Mouse (Mus musculus) hindbrain, postnatal 0 days (tissue): ENCODE results near the gene Bysl. TPM values are rescaled to one million over a fixed set of nuclear protein-coding genes. Genes with fewer than 3 reads are reported as not detected.
"Not testable (repeated sequence)": the region's sequence is repeated elsewhere in the genome, so short reads cannot be mapped to it uniquely, and the experiment has no call there.

Experiments
- ATAC-seq: fragments of 200-750 bp; cut with Nextera tagmentation; 2 replicates; pipeline ENCODE4 v1.8.0; 2017; ENCODE audit warnings: mild to moderate bottlenecking, moderate TSS enrichment, moderate library complexity
- DNase-seq: peaks from one replicate; pipeline ENCODE4 v3.0.0-alpha.2; 2015; ENCODE audit warnings: low spot score
- H3K27ac ChIP-seq: fragments of 300-500 bp; sonication (generic); 2 replicates; pipeline ENCODE4 v1.5.1; 2014; ENCODE audit warnings: mild to moderate bottlenecking
- H3K27me3 ChIP-seq: fragments of 300-500 bp; sonication (generic); 2 replicates; pipeline ENCODE4 v1.6.1; 2014; ENCODE audit warnings: low read length, mixed read lengths; ENCODE audit not compliant: insufficient read depth
- H3K36me3 ChIP-seq: fragments of 300-500 bp; sonication (generic); 2 replicates; pipeline ENCODE4 v1.6.1; 2014; ENCODE audit warnings: low read length, mixed read lengths; ENCODE audit not compliant: insufficient read depth
- H3K4me1 ChIP-seq: fragments of 300-500 bp; sonication (generic); 2 replicates; pipeline ENCODE4 v1.6.1; 2014; ENCODE audit warnings: antibody characterized with exemption, low read length, mixed read lengths; ENCODE audit not compliant: insufficient read depth
- H3K4me2 ChIP-seq: fragments of 300-500 bp; sonication (generic); 2 replicates; pipeline ENCODE4 v1.6.1; 2014; ENCODE audit warnings: low read depth, mild to moderate bottlenecking, low read length, moderate library complexity, mixed read lengths
- H3K4me3 ChIP-seq: fragments of 300-500 bp; sonication (generic); 2 replicates; pipeline ENCODE4 v1.5.1; 2014; ENCODE audit warnings: low read length
- H3K9ac ChIP-seq: fragments of 300-500 bp; sonication (generic); replicated peaks from 2 replicates; pipeline ENCODE4 v1.6.1; 2014; ENCODE audit warnings: mild to moderate bottlenecking, low read length, moderate library complexity, mixed read lengths
- H3K9me3 ChIP-seq: fragments of 300-500 bp; sonication (generic); 2 replicates; pipeline ENCODE4 v1.6.1; 2016; ENCODE audit warnings: low read length, mixed read lengths
- CTCF ChIP-seq: IDR thresholded peaks from 2 replicates; pipeline ENCODE4 v1.5.1; 2016; ENCODE audit warnings: antibody characterized with exemption, control low read depth, low read depth
- WGBS: fragments of 180-500 bp; shearing (Covaris S2); extraction: QIAGEN DNeasy Blood & Tissue Kit; methylation state at CpG from one replicate; pipeline ENCODE4 v1.1.7; 2014; 5-methylcytosine and 5-hydroxymethylcytosine counted together
- polyA plus RNA-seq: library from polyadenylated mRNA; unstranded; fragments of >200 nt; fragmentation: Nextera tagmentation; extraction: Ambion mirVana; gene quantifications from 2 replicates; pipeline ENCODE4 v1.2.1, GENCODE M21; 2015
- total RNA-seq: library from RNA; depleted of rRNA; stranded (reverse); fragments of >200 nt; gene quantifications from 2 replicates; pipeline ENCODE4 v1.2.3, GENCODE M21; 2014; rRNA removed

Gene Bysl
- total RNA-seq (20.2 and 25.7 TPM in 2 replicates), polyA plus RNA-seq (25.3 and 27.1 TPM in 2 replicates)

GRCm38 (mm10) chr17:47610849-47611660, at the start of gene Bysl, which contains the start of the genes Med20 and Gm20517:
TSS of gene Bysl (minus strand) at chr17:47611492.
TSS of gene Med20 (plus strand) at chr17:47611582.
TSS of gene Gm20517 (plus strand) at chr17:47611589.
- no peaks in the 10 kb centered on the region for H3K9me3 ChIP-seq
- peak; percentile 96 for ATAC-seq
- H3K27ac ChIP-seq, result peak within 1 kb of the TSS; percentile 85
- H3K4me2 ChIP-seq, result peak within 1 kb of the TSS; percentile 96
- H3K4me3 ChIP-seq, result peak within 1 kb of the TSS; percentile 86
- WGBS, result 1% methylated on average over 59 of the region's 59 CpGs
- peaks cover 14% of the 10 kb centered on the region for H3K4me1 ChIP-seq
- H3K9ac ChIP-seq, result peak within 1 kb of the TSS; percentile 82
- DNase-seq, result peak; percentile 98
- peaks cover 14% of the 10 kb centered on the region for H3K36me3 ChIP-seq
- peak; percentile 87 for TF ChIP-seq CTCF
- no peaks in the 10 kb centered on the region for H3K27me3 ChIP-seq

DNA sequence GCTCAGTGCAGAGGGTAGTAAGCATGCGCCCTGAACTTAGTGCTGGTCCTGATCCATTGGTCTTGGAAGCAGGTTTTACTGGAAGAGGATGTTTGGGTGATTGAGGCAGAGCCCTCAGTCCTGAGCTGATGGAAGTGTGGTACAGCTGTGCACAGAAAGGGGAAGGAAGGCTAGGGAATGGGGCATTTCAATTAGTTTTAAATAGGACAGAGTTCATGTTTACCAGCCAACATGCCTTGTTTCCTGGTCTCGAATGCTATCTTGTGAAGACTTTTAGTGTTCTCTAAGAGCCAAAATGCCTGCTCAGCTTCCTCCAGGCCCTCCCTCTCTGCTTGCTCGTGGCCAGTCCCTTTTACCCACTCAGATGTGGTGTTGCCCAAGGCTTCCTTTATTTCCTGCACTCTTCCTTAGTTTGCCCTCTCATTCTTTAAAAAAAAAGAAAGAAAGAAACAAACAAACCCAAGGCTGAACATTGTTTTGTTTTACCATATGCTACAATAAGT, 47.5 kb upstream of the Bysl start:
- no peak overlapping the region for H3K27ac ChIP-seq
- H3K36me3 ChIP-seq, result no peaks in the 10 kb centered on the region
- H3K4me1 ChIP-seq, result no peaks in the 10 kb centered on the region
- WGBS, result 87% methylated on average over 3 of the region's 3 CpGs
- DNase-seq (no peak), ATAC-seq (no peak)
- H3K4me3 ChIP-seq, result no peak overlapping the region
- H3K9me3 ChIP-seq, result no peaks in the 10 kb centered on the region
- H3K4me2 ChIP-seq, result no peak overlapping the region
- H3K9ac ChIP-seq, result no peak overlapping the region
- no peaks in the 10 kb centered on the region for H3K27me3 ChIP-seq
- TF ChIP-seq CTCF, result no peak

DNA sequence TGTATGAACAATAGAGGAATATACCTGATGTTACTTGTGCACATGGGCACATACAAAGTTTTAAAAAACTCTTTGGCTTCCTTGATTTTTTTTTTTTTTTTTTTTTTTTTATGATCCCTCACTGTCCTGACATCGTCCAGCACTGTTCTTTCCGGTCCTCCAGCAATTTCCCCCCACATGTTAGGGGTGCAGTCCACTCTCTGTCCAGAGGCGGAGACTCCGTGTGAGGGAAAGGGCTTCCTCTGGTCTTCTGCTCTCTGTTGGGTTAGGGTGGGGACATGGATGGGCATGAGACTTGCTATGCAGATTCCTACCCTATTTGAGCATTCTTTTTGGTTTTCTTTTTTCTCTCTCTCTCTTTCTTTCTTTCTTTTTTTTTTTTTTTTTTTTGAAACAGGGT, 46.6 kb upstream of the Bysl start:
- Histone ChIP-seq H3K36me3 (no peaks in the 10 kb centered on the region), H3K4me2 (no peak overlapping the region), H3K27me3 (no peaks in the 10 kb centered on the region), H3K9me3 (no peaks in the 10 kb centered on the region), H3K9ac (no peak overlapping the region), H3K27ac (no peak overlapping the region), H3K4me3 (no peak overlapping the region), H3K4me1 (no peaks in the 10 kb centered on the region)
- no peak for ATAC-seq
- no peak for DNase-seq
- WGBS, result 86% methylated on average over 4 of the region's 4 CpGs
- no peak for TF ChIP-seq CTCF

GRCm38 (mm10) chr17:47655697-47656096, 44.4 kb upstream of the Bysl start:
- Histone ChIP-seq H3K9me3 (no peaks in the 10 kb centered on the region), H3K4me1 (no peaks in the 10 kb centered on the region), H3K36me3 (no peaks in the 10 kb centered on the region), H3K27ac (no peak overlapping the region), H3K4me3 (no peak overlapping the region), H3K4me2 (no peak overlapping the region), H3K27me3 (no peaks in the 10 kb centered on the region), H3K9ac (no peak overlapping the region)
- no peak for ATAC-seq
- WGBS, result 84% methylated on average over 5 of the region's 5 CpGs
- no peak for TF ChIP-seq CTCF
- no peak for DNase-seq

DNA sequence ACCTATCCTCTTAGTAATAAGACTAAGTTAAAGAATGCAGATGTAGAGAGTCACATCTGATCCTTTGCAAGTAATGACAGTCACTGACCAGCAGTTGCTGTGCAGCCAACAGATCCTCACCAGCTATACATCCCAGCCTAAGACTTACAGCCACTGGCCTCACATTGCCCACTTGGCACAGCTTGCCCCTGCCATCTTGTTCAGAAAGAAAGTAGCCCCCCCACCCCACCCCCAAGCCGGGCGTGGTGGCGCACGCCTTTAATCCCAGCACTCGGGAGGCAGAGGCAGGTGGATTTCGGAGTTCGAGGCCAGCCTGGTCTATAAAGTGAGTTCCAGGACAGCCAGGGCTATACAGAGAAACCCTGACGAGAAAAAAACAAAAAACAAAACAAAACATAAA, 43.1 kb upstream of the Bysl start:
- ATAC-seq, H3K27me3 ChIP-seq, H3K4me3 ChIP-seq, DNase-seq, H3K4me2 ChIP-seq, H3K36me3 ChIP-seq, H3K9ac ChIP-seq, H3K27ac ChIP-seq, H3K9me3 ChIP-seq, H3K4me1 ChIP-seq: not testable (repeated sequence)
- WGBS, result 94% methylated on average over 8 of the region's 8 CpGs

DNA sequence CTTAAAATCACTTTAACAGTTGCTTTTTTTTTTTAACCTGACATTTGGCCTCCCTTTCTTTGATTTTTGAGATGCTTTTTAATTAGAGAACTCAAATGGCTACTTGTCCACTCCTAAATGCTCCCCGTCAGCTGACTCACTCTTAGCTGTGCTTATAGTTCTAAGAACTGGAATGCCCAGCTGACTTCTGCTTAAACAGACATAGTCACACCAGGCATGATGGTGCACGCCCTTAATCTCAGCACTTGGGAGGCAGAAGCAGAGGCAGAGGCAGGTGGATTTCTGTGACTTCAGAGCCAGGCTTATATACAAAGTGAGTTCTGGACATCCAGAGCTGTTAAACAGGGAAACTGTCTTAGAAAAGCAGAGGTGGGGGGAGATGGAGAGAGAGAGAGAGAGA, 40.7 kb upstream of the Bysl start:
- H3K27me3 ChIP-seq, result no peaks in the 10 kb centered on the region
- no peak overlapping the region for H3K9ac ChIP-seq
- no peaks in the 10 kb centered on the region for H3K4me1 ChIP-seq
- H3K36me3 ChIP-seq, result no peaks in the 10 kb centered on the region
- DNase-seq (no peak), ATAC-seq (no peak)
- TF ChIP-seq CTCF, result no peak
- H3K4me2 ChIP-seq, result no peak overlapping the region
- no peak overlapping the region for H3K27ac ChIP-seq
- no peaks in the 10 kb centered on the region for H3K9me3 ChIP-seq
- H3K4me3 ChIP-seq, result no peak overlapping the region
- 76% methylated on average over 2 of the region's 2 CpGs for WGBS

DNA sequence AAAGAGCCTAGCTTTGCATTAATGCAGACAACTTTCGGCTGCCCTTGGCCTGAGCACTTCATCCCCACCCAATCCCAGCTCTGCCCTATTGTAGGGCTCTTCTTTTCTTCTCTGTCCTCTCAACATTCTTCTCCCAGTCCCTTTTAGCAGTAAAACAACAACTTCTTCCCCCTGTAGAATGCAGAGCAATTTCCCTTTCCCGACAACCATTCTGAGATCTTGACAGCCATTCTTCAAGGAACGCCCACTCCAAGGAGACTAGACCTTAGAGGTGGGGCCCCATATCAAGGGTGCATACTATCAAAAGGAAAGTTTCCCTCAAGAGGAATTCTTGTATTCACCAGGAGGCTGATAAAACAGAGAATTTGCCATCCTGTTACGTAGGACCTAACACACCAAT, 37.7 kb upstream of the Bysl start:
- 47% methylated on average over 4 of the region's 4 CpGs for WGBS
- H3K36me3 ChIP-seq, result no peaks in the 10 kb centered on the region
- DNase-seq, result no peak

More for the DNA sequence above, 37.7 kb upstream of the Bysl start:
- no peak for TF ChIP-seq CTCF
- no peak overlapping the region for H3K27ac ChIP-seq
- H3K4me2 ChIP-seq, result no peak overlapping the region
- no peak overlapping the region for H3K4me3 ChIP-seq
- H3K27me3 ChIP-seq, result no peaks in the 10 kb centered on the region
- H3K4me1 ChIP-seq, result no peaks in the 10 kb centered on the region
- no peak for ATAC-seq
- H3K9ac ChIP-seq, result no peak overlapping the region
- H3K9me3 ChIP-seq, result no peaks in the 10 kb centered on the region
